Mouse (Mus musculus) brown adipose tissue, adult 24 weeks (tissue): Measurements from ENCODE around the gene Phldb1. TPM values are rescaled to one million over a fixed set of nuclear protein-coding genes. Genes with fewer than 3 reads are reported as not detected.

Source experiments
- H3K27ac ChIP-seq: fragments of 200-500 bp; replicated peaks from 2 replicates; pipeline ENCODE4 v1.5.1; 2012; ENCODE audit warnings: low read depth, mild to moderate bottlenecking, low read length
- H3K4me1 ChIP-seq: fragments of 200-500 bp; 2 replicates; pipeline ENCODE4 v1.6.1; 2012; ENCODE audit warnings: low read length, mixed read lengths; ENCODE audit not compliant: control insufficient read depth, insufficient read depth, insufficient read length
- H3K4me3 ChIP-seq: fragments of 200-500 bp; 2 replicates; pipeline ENCODE4 v1.5.1; 2012; ENCODE audit warnings: low read depth, mild to moderate bottlenecking, low read length, moderate library complexity; ENCODE audit not compliant: insufficient read depth
- polyA plus RNA-seq: library from polyadenylated mRNA; stranded (reverse); fragments of >200 nt; gene quantifications from 2 replicates; pipeline ENCODE4 v1.2.4, GENCODE M21; 2012; ENCODE audit not compliant: missing spikeins, insufficient read depth, insufficient read length

The Phldb1 gene
- polyA plus RNA-seq, 1 experiment: 27.6 TPM

- H3K4me1 ChIP-seq: no peaks in the 10 kb centered on the region
- no peak overlapping the region for H3K27ac ChIP-seq
- no peak overlapping the region for H3K4me3 ChIP-seq
Observed at GRCm38 (mm10) chr9:44707749-44708428, 27.1 kb downstream of the Phldb1 start.

GRCm38 (mm10) chr9:44699730-44700129 lies 35.3 kb downstream of the Phldb1 start:
- H3K4me1 ChIP-seq: no peaks in the 10 kb centered on the region
- H3K27ac ChIP-seq: no peak overlapping the region
- H3K4me3 ChIP-seq: no peak overlapping the region

DNA sequence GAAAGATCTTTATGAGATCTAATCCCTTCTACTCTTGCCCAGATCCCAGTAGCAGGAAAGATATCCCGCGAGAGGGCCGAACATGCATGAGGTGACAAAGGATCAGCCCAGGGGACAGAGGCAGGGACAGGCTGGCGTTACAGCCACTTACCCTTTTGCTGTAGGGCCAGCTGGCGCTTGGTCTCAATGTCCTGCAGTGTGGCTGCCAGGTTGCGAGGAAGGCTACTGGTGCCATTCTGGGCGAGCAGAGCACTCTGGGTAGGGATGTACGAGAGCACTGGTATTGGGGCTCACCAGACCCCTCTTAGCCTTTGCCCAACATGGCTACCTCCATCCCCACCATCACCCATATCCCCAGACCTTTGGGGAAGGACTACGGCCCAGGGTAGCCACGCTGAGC lies 35.8 kb downstream of the Phldb1 start:
- Histone ChIP-seq H3K4me3 (no peak overlapping the region), H3K4me1 (no peaks in the 10 kb centered on the region)

GRCm38 (mm10) chr9:44697866-44698265 lies 37.1 kb downstream of the Phldb1 start:
- Histone ChIP-seq H3K4me1 (no peaks in the 10 kb centered on the region), H3K27ac (no peak overlapping the region), H3K4me3 (no peak overlapping the region)

More for the DNA sequence above, 35.8 kb downstream of the Phldb1 start:
- no peak overlapping the region for H3K27ac ChIP-seq

DNA sequence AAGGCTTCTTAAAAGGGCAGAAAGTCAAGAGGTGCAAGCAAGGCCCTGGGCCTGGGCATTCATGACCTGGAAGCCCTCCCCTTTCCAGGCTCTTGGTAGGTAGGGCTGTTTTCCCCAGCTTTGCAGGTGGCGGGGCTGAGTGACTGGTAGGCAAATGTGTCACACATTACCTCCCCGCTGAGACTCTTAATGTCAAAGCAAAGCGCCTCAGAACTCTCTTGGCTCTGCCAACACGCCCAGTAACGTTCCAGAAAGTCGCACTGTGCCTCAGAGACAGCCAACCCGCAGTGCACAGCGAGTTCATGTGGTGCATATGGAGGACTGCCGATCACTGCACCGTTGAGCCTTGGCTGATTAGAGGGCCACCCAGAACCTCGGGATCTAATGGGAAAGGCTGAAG lies 41.9 kb downstream of the Phldb1 start:
- Histone ChIP-seq H3K27ac (no peak overlapping the region), H3K4me1 (peaks cover 11% of the 10 kb centered on the region), H3K4me3 (no peak overlapping the region)

GRCm38 (mm10) chr9:44691671-44692520 lies 43.1 kb downstream of the Phldb1 start:
- Histone ChIP-seq H3K4me1 (peaks cover 11% of the 10 kb centered on the region), H3K27ac (peak overlapping the region; percentile 35), H3K4me3 (no peak overlapping the region)

GRCm38 (mm10) chr9:44690641-44691040 lies 44.4 kb downstream of the Phldb1 start:
- Histone ChIP-seq H3K4me3 (no peak overlapping the region), H3K27ac (no peak overlapping the region), H3K4me1 (peaks cover 17% of the 10 kb centered on the region)

- peaks cover 17% of the 10 kb centered on the region for H3K4me1 ChIP-seq
- H3K4me3 ChIP-seq: no peak overlapping the region
- H3K27ac ChIP-seq: no peak overlapping the region
Observed at GRCm38 (mm10) chr9:44688013-44688412, 47.0 kb downstream of the Phldb1 start.

- H3K4me3 ChIP-seq: no peak overlapping the region
- H3K27ac ChIP-seq: peak overlapping the region; percentile 32; the same call in 1 of the 2 replicates
- H3K4me1 ChIP-seq: peaks cover 12% of the 10 kb centered on the region
Observed at GRCm38 (mm10) chr9:44686638-44687037, 48.4 kb downstream of the Phldb1 start.

- Histone ChIP-seq H3K27ac (peak overlapping the region; percentile 25; the same call in 1 of the 2 replicates), H3K4me3 (no peak overlapping the region; the same call in 1 of the 2 replicates), H3K4me1 (peaks cover 5% of the 10 kb centered on the region; the same call in 1 of the 2 replicates)
Observed at GRCm38 (mm10) chr9:44685346-44686330, 49.4 kb downstream of the Phldb1 start.

GRCm38 (mm10) chr9:44683046-44683445 lies 52.0 kb downstream of the Phldb1 start:
- H3K4me3 ChIP-seq: no peak overlapping the region
- no peak overlapping the region for H3K27ac ChIP-seq
- peaks cover 5% of the 10 kb centered on the region; the same call in 1 of the 2 replicates for H3K4me1 ChIP-seq

- no peaks in the 10 kb centered on the region for H3K4me1 ChIP-seq
- H3K4me3 ChIP-seq: no peak overlapping the region
- no peak overlapping the region for H3K27ac ChIP-seq
Observed at GRCm38 (mm10) chr9:44679565-44679964, 55.4 kb downstream of the Phldb1 start.

- Histone ChIP-seq H3K4me1 (no peaks in the 10 kb centered on the region), H3K4me3 (no peak overlapping the region)
Observed at GRCm38 (mm10) chr9:44678288-44678871, 56.6 kb downstream of the Phldb1 start.

GRCm38 (mm10) chr9:44673005-44673404 lies 62.0 kb downstream of the Phldb1 start, which contains the start of gene Treh:
Gene Treh (plus strand): TSS chr9:44673233.
- no peak within 1 kb of the TSS for H3K4me3 ChIP-seq
- H3K27ac ChIP-seq: peak within 1 kb of the TSS; percentile 58
- no peaks in the 10 kb centered on the region for H3K4me1 ChIP-seq

More at GRCm38 (mm10) chr9:44678288-44678871, 56.6 kb downstream of the Phldb1 start:
- no peak overlapping the region for H3K27ac ChIP-seq
